Mouse (Mus musculus) cortical plate, adult 2 months (tissue): ENCODE measurements around the gene Rab22a.

Experiments used
- CTCF ChIP-seq: fragments of 200-500 bp; IDR thresholded peaks from 2 replicates; pipeline ENCODE4 v1.5.1; 2011; ENCODE audit warnings: mild to moderate bottlenecking, control low read depth, low read length; ENCODE audit not compliant: insufficient read depth; ENCODE audit errors: extremely low read depth
- POLR2A ChIP-seq: fragments of 200-500 bp; IDR thresholded peaks from 2 replicates; pipeline ENCODE4 v1.6.1; 2011; ENCODE audit warnings: mild to moderate bottlenecking, low read length, control low read depth; ENCODE audit not compliant: insufficient read depth; ENCODE audit errors: extremely low read depth

GRCm38 (mm10) chr2:173664736-173665135, 5.2 kb downstream of the Rab22a start:
- TF ChIP-seq CTCF (no peak), POLR2A (no peak)
